Mouse (Mus musculus) limb, embryonic 15.5 days (tissue): ENCODE measurements at regions not wholly inside any gene's neighbourhood (a gene's known extent, or its start where the extent isn't known, plus 50 kb on each side); places are given as distances from the start of the nearest gene placed in this dataset.

Experiments used
- ATAC-seq: fragments of 200-750 bp; cut with Nextera tagmentation; 2 replicates; pipeline ENCODE4 v1.8.0; 2017; ENCODE audit warnings: low read depth, moderate TSS enrichment; ENCODE audit not compliant: insufficient number of reproducible peaks, low FRiP score, low TSS enrichment
- H3K27ac ChIP-seq: fragments of 300-500 bp; sonication (generic); 2 replicates; pipeline ENCODE4 v1.5.1; 2015; ENCODE audit warnings: moderate library complexity, mild to moderate bottlenecking, inconsistent platforms
- H3K27me3 ChIP-seq: fragments of 300-500 bp; sonication (generic); 2 replicates; pipeline ENCODE4 v1.6.1; 2015; ENCODE audit warnings: inconsistent platforms
- H3K36me3 ChIP-seq: fragments of 300-500 bp; sonication (generic); 2 replicates; pipeline ENCODE4 v1.6.1; 2015; ENCODE audit warnings: inconsistent platforms
- H3K4me1 ChIP-seq: fragments of 300-500 bp; sonication (generic); 2 replicates; pipeline ENCODE4 v1.6.1; 2015; ENCODE audit warnings: inconsistent platforms
- H3K4me2 ChIP-seq: fragments of 300-500 bp; sonication (generic); 2 replicates; pipeline ENCODE4 v1.6.1; 2015; ENCODE audit warnings: mild to moderate bottlenecking, inconsistent platforms
- H3K4me3 ChIP-seq: fragments of 300-500 bp; sonication (generic); 2 replicates; pipeline ENCODE4 v1.5.1; 2015; ENCODE audit warnings: mild to moderate bottlenecking, inconsistent platforms
- H3K9ac ChIP-seq: fragments of 300-500 bp; sonication (generic); 2 replicates; pipeline ENCODE4 v1.6.1; 2015; ENCODE audit warnings: inconsistent platforms
- H3K9me3 ChIP-seq: fragments of 300-500 bp; sonication (generic); 2 replicates; pipeline ENCODE4 v1.6.1; 2016; ENCODE audit warnings: inconsistent platforms
- WGBS: fragments of 180-500 bp; shearing (Covaris S2); methylation state at CpG from one replicate; pipeline ENCODE4 v1.1.7; 2015; 5-methylcytosine and 5-hydroxymethylcytosine counted together

DNA sequence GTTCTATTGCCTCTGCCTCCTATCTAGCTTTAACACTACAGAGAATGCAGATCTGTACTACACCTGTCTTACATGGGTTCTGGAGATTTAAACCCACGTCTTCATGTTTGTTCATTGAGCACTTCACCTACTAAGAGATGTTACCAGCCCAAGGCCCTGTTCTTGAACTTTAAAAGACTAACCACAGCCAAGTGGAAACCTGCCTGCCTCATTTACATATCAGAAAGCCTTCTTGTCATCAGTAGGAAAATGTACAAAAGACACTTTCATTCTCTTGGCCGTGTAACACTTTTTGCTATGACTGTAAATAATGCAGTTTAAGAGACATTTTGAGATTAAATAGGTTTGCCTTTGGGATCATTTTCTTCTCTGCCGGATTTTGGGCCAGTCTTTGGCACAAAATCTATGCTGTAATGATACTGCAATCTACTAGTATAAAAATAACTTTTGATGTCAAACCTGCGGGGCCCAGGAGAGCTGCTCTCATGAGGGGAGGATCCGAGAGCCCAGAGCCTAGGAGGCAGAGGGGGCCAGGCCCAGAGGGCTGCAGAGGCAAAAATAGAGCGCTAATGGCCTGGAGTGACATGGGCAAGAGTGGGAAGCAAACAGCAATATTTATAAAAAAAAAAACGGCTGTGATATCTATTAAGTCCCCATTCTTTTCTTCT lies 318.4 kb upstream of the Myo3a start:
- WGBS, result 66% methylated on average over 7 of the region's 7 CpGs
- Histone ChIP-seq H3K27ac (no peak overlapping the region), H3K4me3 (peak overlapping the region; percentile 29; the same call in 1 of the 2 replicates), H3K4me1 (no peaks in the 10 kb centered on the region), H3K4me2 (no peak overlapping the region; the same call in 1 of the 2 replicates), H3K9me3 (no peaks in the 10 kb centered on the region), H3K9ac (no peak overlapping the region), H3K36me3 (no peaks in the 10 kb centered on the region), H3K27me3 (no peaks in the 10 kb centered on the region)
- ATAC-seq, result no peak

GRCm38 (mm10) chr2:21909481-21909966 lies 317.8 kb upstream of the Myo3a start:
- H3K4me3 ChIP-seq, result peak overlapping the region; percentile 29
- peak overlapping the region; percentile 37; the same call in 1 of the 2 replicates for H3K4me2 ChIP-seq
- H3K36me3 ChIP-seq, result no peaks in the 10 kb centered on the region
- no peak for ATAC-seq
- H3K27ac ChIP-seq, result no peak overlapping the region
- no peak overlapping the region for H3K9ac ChIP-seq
- no peaks in the 10 kb centered on the region for H3K4me1 ChIP-seq
- no peaks in the 10 kb centered on the region for H3K27me3 ChIP-seq
- H3K9me3 ChIP-seq, result no peaks in the 10 kb centered on the region
- 7% methylated on average over 7 of the region's 7 CpGs for WGBS

DNA sequence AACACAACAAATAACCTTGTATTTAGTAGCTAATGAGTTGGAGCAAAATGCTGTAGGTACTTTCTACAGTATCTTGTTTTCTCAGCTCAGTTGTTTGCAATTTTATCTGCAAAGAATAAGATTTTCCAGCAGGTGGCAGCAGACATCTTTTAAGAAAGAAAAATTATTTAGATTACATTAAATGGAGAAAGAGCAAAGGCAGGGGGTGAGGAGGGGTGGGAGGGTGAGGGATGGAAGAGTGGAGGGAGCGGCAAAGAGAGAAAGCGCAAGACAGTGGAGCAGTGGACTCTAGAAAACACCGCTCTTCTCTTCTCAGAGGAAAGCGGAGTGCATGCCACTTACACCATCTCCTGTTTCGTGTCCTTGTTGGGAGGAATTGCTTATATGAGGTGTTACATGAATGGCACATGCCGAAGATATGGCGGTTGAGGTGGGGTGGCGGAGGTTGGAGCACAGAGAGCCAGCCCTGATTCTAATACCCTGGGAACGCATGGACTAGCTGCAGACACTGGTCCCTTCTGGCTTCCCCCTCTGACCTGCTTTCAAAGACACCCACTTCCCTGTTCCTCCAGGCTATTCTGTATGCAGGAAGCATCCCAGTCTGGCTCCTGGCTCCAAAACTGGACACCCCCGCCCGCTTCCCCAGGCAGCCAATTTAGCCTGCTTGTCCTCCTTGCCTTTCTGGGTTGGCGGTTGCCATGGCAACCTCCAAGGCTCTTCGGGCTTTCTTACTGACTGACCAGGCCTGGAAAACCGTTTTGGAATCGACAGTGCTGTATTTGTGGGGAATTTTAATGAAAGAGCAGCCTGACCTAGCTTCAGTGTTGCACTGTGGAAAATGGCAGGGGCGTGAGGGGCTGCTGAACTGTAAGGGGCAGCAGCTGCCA lies 309.3 kb upstream of the Myo3a start:
- Histone ChIP-seq H3K27ac (peak overlapping the region; percentile 71), H3K4me1 (peaks cover 7% of the 10 kb centered on the region; the same call in 1 of the 2 replicates), H3K9ac (no peak overlapping the region), H3K9me3 (no peaks in the 10 kb centered on the region), H3K36me3 (no peaks in the 10 kb centered on the region), H3K4me2 (peak overlapping the region; percentile 59), H3K27me3 (no peaks in the 10 kb centered on the region), H3K4me3 (peak overlapping the region; percentile 35)
- WGBS, result 15% methylated on average over 16 of the region's 16 CpGs
- peak; percentile 69; the same call in 1 of the 2 replicates for ATAC-seq

GRCm38 (mm10) chr2:21919091-21919490 lies 308.2 kb upstream of the Myo3a start:
- Histone ChIP-seq H3K9me3 (no peaks in the 10 kb centered on the region), H3K4me2 (no peak overlapping the region), H3K9ac (no peak overlapping the region), H3K36me3 (no peaks in the 10 kb centered on the region), H3K4me1 (peaks cover 7% of the 10 kb centered on the region; the same call in 1 of the 2 replicates), H3K27ac (no peak overlapping the region), H3K27me3 (no peaks in the 10 kb centered on the region), H3K4me3 (no peak overlapping the region)
- WGBS, result 66% methylated on average over 2 of the region's 2 CpGs
- no peak for ATAC-seq

- Histone ChIP-seq H3K27me3 (no peaks in the 10 kb centered on the region), H3K4me2 (no peak overlapping the region), H3K27ac (no peak overlapping the region), H3K4me3 (no peak overlapping the region), H3K36me3 (no peaks in the 10 kb centered on the region), H3K9ac (no peak overlapping the region), H3K4me1 (no peaks in the 10 kb centered on the region), H3K9me3 (no peaks in the 10 kb centered on the region)
- 33% methylated on average over 1 of the region's 1 CpGs for WGBS
- no peak for ATAC-seq
These were observed 299.6 kb upstream of the Myo3a start for GRCm38 (mm10) chr2:21927656-21928055.

DNA sequence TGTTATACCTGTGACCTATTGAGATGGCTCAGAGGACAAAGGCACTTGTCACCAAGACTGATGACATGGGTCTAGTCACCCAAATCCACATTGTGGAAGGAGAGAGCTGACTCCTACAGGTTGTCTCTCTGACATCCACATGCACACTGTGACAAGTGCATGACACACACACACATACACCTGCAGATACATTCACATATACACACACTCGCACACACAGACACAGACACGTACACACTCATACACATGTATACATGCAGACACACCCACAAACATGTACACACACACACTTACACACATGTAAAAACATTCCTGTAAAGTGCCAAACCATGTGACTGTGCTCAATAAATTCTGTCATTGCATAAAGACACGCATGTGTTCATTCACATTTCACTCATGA lies 287.3 kb upstream of the Myo3a start:
- H3K27ac ChIP-seq, result no peak overlapping the region
- H3K36me3 ChIP-seq, result no peaks in the 10 kb centered on the region
- no peak overlapping the region for H3K4me3 ChIP-seq
- H3K4me2 ChIP-seq, result no peak overlapping the region
- no peaks in the 10 kb centered on the region for H3K27me3 ChIP-seq
- H3K9ac ChIP-seq, result no peak overlapping the region
- no peaks in the 10 kb centered on the region for H3K4me1 ChIP-seq
- ATAC-seq, result no peak
- WGBS, result 91% methylated on average over 3 of the region's 3 CpGs
- H3K9me3 ChIP-seq, result no peaks in the 10 kb centered on the region

DNA sequence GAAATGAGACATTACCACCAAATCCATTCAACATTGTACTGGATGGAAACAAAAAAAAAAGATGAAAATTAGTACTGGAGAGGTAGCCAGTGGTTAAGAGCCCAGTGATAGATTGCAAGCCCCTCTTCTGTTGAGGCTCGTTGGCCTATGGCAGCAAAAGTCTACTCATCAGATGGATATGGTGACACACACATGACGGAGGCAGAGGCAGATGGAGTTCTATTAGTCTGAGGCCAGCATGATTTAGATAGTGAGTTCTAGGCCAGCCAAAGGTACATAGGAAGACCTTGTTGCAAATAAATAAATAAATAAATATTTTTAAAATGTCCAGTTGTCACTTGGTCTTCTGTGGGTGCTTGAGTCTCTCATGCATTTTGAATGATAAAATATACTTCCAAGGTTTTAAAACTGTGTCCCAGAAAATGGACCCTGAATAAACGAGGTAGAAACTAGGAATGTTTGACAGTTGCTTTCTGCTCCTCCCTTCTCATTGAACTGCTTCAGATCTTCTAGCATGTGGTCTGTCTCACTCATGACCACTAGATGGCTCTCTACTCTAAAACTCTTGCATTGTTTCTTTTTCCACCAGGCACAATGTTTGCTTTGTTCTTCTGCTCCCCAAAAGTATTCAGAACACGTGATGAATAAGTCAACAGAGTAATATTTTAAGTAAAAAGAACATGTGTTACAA lies 286.4 kb upstream of the Myo3a start:
- no peak for ATAC-seq
- 46% methylated on average over 4 of the region's 4 CpGs for WGBS
- Histone ChIP-seq H3K9ac (no peak overlapping the region), H3K27ac (no peak overlapping the region), H3K27me3 (no peaks in the 10 kb centered on the region), H3K9me3 (no peaks in the 10 kb centered on the region), H3K4me3 (no peak overlapping the region), H3K4me1 (no peaks in the 10 kb centered on the region), H3K36me3 (no peaks in the 10 kb centered on the region), H3K4me2 (no peak overlapping the region)

DNA sequence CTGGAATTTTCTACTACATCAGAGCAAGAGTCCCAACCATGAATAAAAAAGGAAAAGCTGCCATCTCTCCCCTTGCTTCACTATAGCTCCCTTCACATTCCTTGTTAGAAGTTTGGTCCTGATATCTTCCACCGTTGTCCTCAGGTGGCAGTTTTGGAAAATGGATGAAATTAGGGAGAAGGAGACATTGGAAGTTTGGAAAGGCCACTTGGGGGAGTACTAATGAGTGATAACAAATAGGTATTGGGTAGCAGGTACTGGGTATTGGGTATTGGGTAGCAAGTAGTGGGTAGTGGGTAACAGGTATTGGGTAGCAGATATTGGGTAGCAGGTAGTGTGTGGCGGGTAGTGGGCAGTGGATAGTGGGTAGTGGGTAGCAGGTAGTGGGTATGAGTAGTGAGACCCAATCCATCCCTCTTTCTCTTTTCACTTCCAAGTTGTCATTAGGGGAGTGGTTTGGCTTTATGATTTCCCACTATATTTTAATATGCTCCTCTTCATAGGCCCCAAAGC lies 285.8 kb upstream of the Myo3a start:
- no peak overlapping the region for H3K9ac ChIP-seq
- H3K4me2 ChIP-seq, result no peak overlapping the region
- H3K36me3 ChIP-seq, result no peaks in the 10 kb centered on the region
- H3K4me1 ChIP-seq, result no peaks in the 10 kb centered on the region
- 82% methylated on average over 2 of the region's 2 CpGs for WGBS
- no peaks in the 10 kb centered on the region for H3K27me3 ChIP-seq
- no peak overlapping the region for H3K27ac ChIP-seq
- no peaks in the 10 kb centered on the region for H3K9me3 ChIP-seq
- H3K4me3 ChIP-seq, result no peak overlapping the region
- no peak for ATAC-seq

DNA sequence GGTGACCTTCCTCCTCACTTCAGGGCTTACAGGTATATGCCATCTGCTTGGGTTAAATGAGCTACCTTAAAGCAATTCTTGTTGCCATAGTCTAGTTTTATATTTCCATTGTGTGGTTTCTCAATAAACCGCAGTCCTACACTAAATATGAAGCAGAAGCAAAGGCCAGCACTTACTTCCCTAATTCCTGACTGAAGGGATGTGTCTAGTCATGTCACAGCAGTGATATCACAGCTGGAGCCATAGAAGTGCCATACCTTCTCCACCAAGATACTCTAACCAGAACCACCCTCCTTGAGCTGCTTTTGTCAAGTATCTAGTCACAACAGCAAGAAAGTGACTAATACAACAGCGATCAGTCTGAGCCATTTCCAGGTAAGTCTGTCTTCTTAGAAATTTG lies 283.6 kb upstream of the Myo3a start:
- no peaks in the 10 kb centered on the region for H3K4me1 ChIP-seq
- no peak overlapping the region for H3K27ac ChIP-seq
- H3K9ac ChIP-seq, result no peak overlapping the region
- H3K9me3 ChIP-seq, result no peaks in the 10 kb centered on the region
- H3K27me3 ChIP-seq, result no peaks in the 10 kb centered on the region
- no peak overlapping the region for H3K4me3 ChIP-seq
- 90% methylated on average over 2 of the region's 2 CpGs for whole genome bisulfite sequencing
- ATAC-seq, result no peak
- no peak overlapping the region for H3K4me2 ChIP-seq
- no peaks in the 10 kb centered on the region for H3K36me3 ChIP-seq

DNA sequence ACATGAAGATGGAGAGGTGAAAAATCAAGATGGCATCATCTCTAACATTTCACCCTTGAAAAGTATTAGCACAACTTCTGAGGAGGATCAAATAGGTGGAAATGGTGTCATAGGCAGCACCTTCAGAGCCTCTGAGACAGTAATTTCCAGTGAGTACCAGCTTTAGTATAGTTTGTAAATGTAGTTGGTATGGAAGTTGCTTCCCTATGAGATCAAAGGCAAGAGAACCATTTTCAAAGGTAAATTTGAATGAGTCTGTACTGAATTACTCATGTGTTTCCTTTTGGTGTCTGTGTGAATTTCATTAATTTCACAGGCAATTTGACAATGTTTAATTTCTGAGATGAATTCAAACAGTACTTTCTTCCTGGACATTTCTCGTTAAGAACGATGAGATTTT lies 280.8 kb upstream of the Myo3a start:
- 84% methylated on average over 2 of the region's 2 CpGs for WGBS
- Histone ChIP-seq H3K9ac (no peak overlapping the region), H3K9me3 (no peaks in the 10 kb centered on the region), H3K36me3 (no peaks in the 10 kb centered on the region), H3K27me3 (no peaks in the 10 kb centered on the region), H3K4me1 (no peaks in the 10 kb centered on the region), H3K27ac (no peak overlapping the region), H3K4me2 (no peak overlapping the region), H3K4me3 (no peak overlapping the region)
- no peak for ATAC-seq

GRCm38 (mm10) chr2:21951279-21951678 lies 276.0 kb upstream of the Myo3a start:
- no peaks in the 10 kb centered on the region for H3K27me3 ChIP-seq
- no peaks in the 10 kb centered on the region for H3K9me3 ChIP-seq
- no peaks in the 10 kb centered on the region for H3K4me1 ChIP-seq
- H3K27ac ChIP-seq, result no peak overlapping the region
- 64% methylated on average over 3 of the region's 3 CpGs for WGBS
- no peaks in the 10 kb centered on the region for H3K36me3 ChIP-seq
- H3K4me2 ChIP-seq, result no peak overlapping the region
- H3K4me3 ChIP-seq, result no peak overlapping the region
- no peak for ATAC-seq
- no peak overlapping the region for H3K9ac ChIP-seq
